Mouse (Mus musculus) C2C12 (cell line): ENCODE measurements at regions not wholly inside any gene's neighbourhood (a gene's known extent, or its start where the extent isn't known, plus 50 kb on each side); places are given as distances from the start of the nearest gene placed in this dataset.

ENCODE experiments used
- H3K27me3 ChIP-seq: one replicate; pipeline ENCODE4 v1.6.1; 2011; ENCODE audit not compliant: control insufficient read depth, insufficient read depth, insufficient read length
- H3K36me3 ChIP-seq: one replicate; pipeline ENCODE4 v1.6.1; 2011; ENCODE audit not compliant: control insufficient read depth, insufficient read depth
- H3K4me3 ChIP-seq: one replicate; pipeline ENCODE4 v1.5.1; 2011; ENCODE audit warnings: mild to moderate bottlenecking, control low read depth; ENCODE audit not compliant: poor library complexity, insufficient read depth, severe bottlenecking
- H3K79me2 ChIP-seq: one replicate; pipeline ENCODE4 v1.6.1; 2011; ENCODE audit not compliant: control insufficient read depth, insufficient read depth
- H3K79me3 ChIP-seq: one replicate; pipeline ENCODE4 v1.6.1; 2011; ENCODE audit warnings: low read depth, control low read depth
- H3ac ChIP-seq: one replicate; pipeline ENCODE3; 2011; ENCODE audit warnings: low read depth; ENCODE audit not compliant: control insufficient read depth, insufficient read length
- CEBPB ChIP-seq: IDR thresholded peaks from one replicate; pipeline ENCODE4 v1.6.1; 2011; ENCODE audit warnings: low read depth, mild to moderate bottlenecking, control low read depth, moderate library complexity
- CTCF ChIP-seq: IDR thresholded peaks from one replicate; pipeline ENCODE4 v1.5.1; 2011; ENCODE audit not compliant: control insufficient read depth, insufficient read depth, insufficient read length
- FOSL1 ChIP-seq: IDR thresholded peaks from one replicate; pipeline ENCODE4 v1.8.0; 2011; ENCODE audit warnings: mild to moderate bottlenecking, low read length; ENCODE audit not compliant: poor library complexity, insufficient read depth, severe bottlenecking
- MAX ChIP-seq: IDR thresholded peaks from one replicate; pipeline ENCODE4 v1.6.1; 2011; ENCODE audit warnings: mild to moderate bottlenecking, control low read depth
- MYOD1 ChIP-seq: IDR thresholded peaks from one replicate; pipeline ENCODE4 v1.6.1; 2011; ENCODE audit warnings: low read depth; ENCODE audit not compliant: control insufficient read depth, insufficient read length
- MYOG ChIP-seq: IDR thresholded peaks from one replicate; pipeline ENCODE4 v1.6.1; 2011; ENCODE audit not compliant: control insufficient read depth, insufficient read length; ENCODE audit errors: extremely low read depth
- USF1 ChIP-seq: IDR thresholded peaks from one replicate; pipeline ENCODE4 v1.6.1; 2011; ENCODE audit warnings: low read depth, mild to moderate bottlenecking, control low read depth, moderate library complexity

DNA sequence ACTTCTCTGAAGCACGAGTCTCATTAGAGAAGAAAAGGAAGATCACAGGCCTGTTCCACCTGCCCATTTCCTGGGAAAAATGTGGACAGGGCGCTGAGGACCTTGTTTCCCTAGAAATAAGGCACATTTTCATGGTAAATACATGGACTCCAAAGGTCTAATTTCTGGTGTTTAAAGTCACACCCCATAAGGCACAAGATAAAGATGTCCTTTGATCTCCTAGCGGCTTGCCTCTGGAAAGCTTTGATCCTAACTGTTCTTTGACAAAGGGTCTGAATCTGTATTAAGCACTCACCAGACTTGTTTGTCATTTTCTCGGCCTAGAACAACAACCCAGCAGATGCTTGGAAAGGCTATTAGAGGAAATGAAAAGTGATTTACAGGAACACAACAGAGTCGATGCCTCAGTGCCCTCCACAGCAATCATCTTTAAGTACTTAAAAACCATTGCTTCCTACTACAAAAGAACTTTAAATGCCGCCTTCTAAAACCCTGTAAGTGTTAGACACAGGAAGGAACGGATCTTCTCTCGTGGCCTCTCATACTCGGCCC, 168.3 kb upstream of the Plxnc1 start:
- Histone ChIP-seq H3ac (no peak overlapping the region), H3K27me3 (no peaks in the 10 kb centered on the region), H3K4me3 (no peak overlapping the region), H3K79me3 (no peaks in the 10 kb centered on the region), H3K36me3 (no peaks in the 10 kb centered on the region), H3K79me2 (no peaks in the 10 kb centered on the region)
- TF ChIP-seq USF1 = no peak
- TF ChIP-seq CTCF = no peak
- TF ChIP-seq MAX = no peak
- TF ChIP-seq CEBPB = no peak
- no peak for TF ChIP-seq MYOG
- no peak for TF ChIP-seq FOSL1
- no peak for TF ChIP-seq MYOD1

- Histone ChIP-seq H3K27me3 (no peaks in the 10 kb centered on the region), H3K79me2 (no peaks in the 10 kb centered on the region), H3K79me3 (no peaks in the 10 kb centered on the region), H3ac (no peak overlapping the region), H3K4me3 (no peak overlapping the region), H3K36me3 (no peaks in the 10 kb centered on the region)
- no peak for TF ChIP-seq USF1
- no peak for TF ChIP-seq MAX
- no peak for TF ChIP-seq CTCF
- TF ChIP-seq FOSL1 = no peak
- no peak for TF ChIP-seq MYOD1
- TF ChIP-seq MYOG = no peak
- no peak for TF ChIP-seq CEBPB
Observed at GRCm38 (mm10) chr10:95112231-95112774, 167.7 kb upstream of the Plxnc1 start.

- H3K27me3 ChIP-seq = no peaks in the 10 kb centered on the region
- H3ac ChIP-seq = no peak overlapping the region
- TF ChIP-seq CTCF (no peak), FOSL1 (no peak), USF1 (no peak), CEBPB (no peak), MYOG (no peak), MYOD1 (no peak), MAX (no peak)
- H3K79me2 ChIP-seq = no peaks in the 10 kb centered on the region
- H3K36me3 ChIP-seq = no peaks in the 10 kb centered on the region
- no peak overlapping the region for H3K4me3 ChIP-seq
- no peaks in the 10 kb centered on the region for H3K79me3 ChIP-seq
Observed at GRCm38 (mm10) chr10:95110786-95111185, 166.2 kb upstream of the Plxnc1 start.

DNA sequence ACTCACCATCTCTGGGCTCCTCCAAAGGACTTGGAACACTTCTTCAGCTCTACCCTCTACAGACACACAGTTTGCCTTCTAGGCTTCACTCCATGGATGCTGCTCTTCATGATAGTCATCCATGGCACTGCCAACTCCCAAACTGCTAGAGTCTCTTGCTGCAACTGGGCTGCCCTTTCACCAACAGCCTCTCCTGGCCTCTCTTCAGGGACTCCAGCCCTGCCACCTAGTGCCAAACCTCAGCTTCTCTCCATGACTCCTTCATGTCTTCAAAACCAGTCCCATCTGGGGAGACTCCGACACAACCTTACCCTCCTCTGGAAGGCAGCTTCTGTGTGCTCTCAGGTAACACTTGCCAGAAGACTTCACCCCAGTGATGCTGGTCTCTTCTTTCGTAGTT, 164.9 kb upstream of the Plxnc1 start:
- H3ac ChIP-seq = no peak overlapping the region
- H3K79me3 ChIP-seq = no peaks in the 10 kb centered on the region
- no peaks in the 10 kb centered on the region for H3K79me2 ChIP-seq
- no peaks in the 10 kb centered on the region for H3K36me3 ChIP-seq
- TF ChIP-seq USF1 (no peak), CEBPB (no peak), MAX (no peak)
- no peaks in the 10 kb centered on the region for H3K27me3 ChIP-seq
- H3K4me3 ChIP-seq = no peak overlapping the region

GRCm38 (mm10) chr10:95107532-95108251, 163.1 kb upstream of the Plxnc1 start:
- no peaks in the 10 kb centered on the region for H3K79me3 ChIP-seq
- no peaks in the 10 kb centered on the region for H3K36me3 ChIP-seq
- TF ChIP-seq CEBPB (no peak), MYOG (no peak)
- H3K4me3 ChIP-seq = no peak overlapping the region
- H3ac ChIP-seq = no peak overlapping the region
- no peaks in the 10 kb centered on the region for H3K27me3 ChIP-seq
- H3K79me2 ChIP-seq = no peaks in the 10 kb centered on the region

GRCm38 (mm10) chr10:95103808-95104207, 159.2 kb upstream of the Plxnc1 start:
- no peak overlapping the region for H3K4me3 ChIP-seq
- H3K36me3 ChIP-seq = no peaks in the 10 kb centered on the region
- no peak for TF ChIP-seq MAX
- TF ChIP-seq CEBPB = no peak
- TF ChIP-seq USF1 = no peak
- TF ChIP-seq FOSL1 = no peak
- no peak for TF ChIP-seq CTCF
- no peak for TF ChIP-seq MYOD1
- TF ChIP-seq MYOG = no peak
- H3K79me3 ChIP-seq = no peaks in the 10 kb centered on the region
- no peak overlapping the region for H3ac ChIP-seq
- no peaks in the 10 kb centered on the region for H3K27me3 ChIP-seq
- H3K79me2 ChIP-seq = no peaks in the 10 kb centered on the region
